Mouse (Mus musculus) adrenal gland (tissue): ENCODE measurements around the gene Defa34.
"Not testable (repeated sequence)": the region's sequence is repeated elsewhere in the genome, so short reads cannot be mapped to it uniquely, and the experiment has no call there.

Source experiments
- intact Hi-C: fragments of 180-260 bp; cut with DNase I; formaldehyde crosslinking; loops from one replicate; pipeline ENCODE4 v1.15.1; 2025
- long read RNA-seq, 2 experiments: library from polyadenylated mRNA; unstranded; transcript quantifications; one replicate each; pipeline ENCODE4 v2.0.0; 2020; ENCODE audit warnings: borderline replicate concordance in 1 of 2; ENCODE audit not compliant: insufficient replicate concordance in 1 of 2

Defa34 gene
- long read RNA-seq, experiment 1, result 0 reads
- long read RNA-seq, experiment 2, result 0 reads

DNA sequence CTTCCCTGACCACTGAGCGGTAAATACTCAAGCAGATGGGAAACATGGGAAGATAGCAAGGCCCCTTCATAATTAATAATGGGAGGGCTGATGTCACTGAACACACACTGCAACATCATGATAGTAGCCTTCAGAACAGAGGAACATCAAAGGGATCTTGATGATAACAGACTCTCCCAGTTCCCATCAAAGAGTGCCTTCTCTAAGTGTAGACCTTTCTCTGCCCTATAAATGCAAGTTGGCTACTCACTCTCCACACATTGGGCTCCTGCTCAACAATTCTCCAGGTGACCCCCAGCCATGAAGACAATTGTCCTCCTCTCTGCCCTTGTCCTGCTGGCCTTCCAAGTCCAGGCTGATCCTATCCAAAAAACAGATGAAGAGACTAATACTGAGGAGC is at the start of gene Defa34:
Gene Defa34 (plus strand): TSS at position 301 of the 400 bp plus-strand sequence.
- intact Hi-C loops, result not testable (repeated sequence)

GRCm38 (mm10) chr8:21617883-21618282 is 47.7 kb upstream of the Defa34 start, which contains the start of gene Defa26:
TSS of gene Defa26 (plus strand) at chr8:21618183.
- intact Hi-C loops, result not testable (repeated sequence)

GRCm38 (mm10) chr8:21655480-21655879 is 10.1 kb upstream of the Defa34 start, which contains the start of gene Defa17:
TSS of gene Defa17 (plus strand) at chr8:21655780.
- intact Hi-C loops, result not testable (repeated sequence)

DNA sequence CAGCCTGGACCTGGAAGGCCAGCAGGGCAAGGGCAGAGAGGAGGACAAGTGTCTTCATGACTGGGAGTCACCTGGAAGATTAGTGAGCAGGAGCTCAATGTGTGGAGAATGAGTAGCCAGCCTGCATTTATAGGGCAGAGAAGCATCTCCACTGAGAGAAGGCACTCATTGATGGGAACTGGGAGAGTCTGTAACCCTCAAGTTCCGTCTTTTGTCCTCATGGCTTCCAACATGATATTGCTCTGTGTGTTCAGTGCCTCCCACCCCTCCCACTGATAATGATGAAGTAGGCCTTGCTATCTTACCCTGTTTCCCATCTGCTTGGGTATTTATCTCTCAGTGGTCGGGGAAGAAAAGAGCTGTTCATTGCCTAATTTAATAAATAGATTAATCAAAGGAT is 37.9 kb downstream of the Defa34 start, which contains the start of gene AY761184:
Gene AY761184 (minus strand): TSS at position 101 of the 400 bp plus-strand sequence.
- intact Hi-C loops, result not testable (repeated sequence)
